Mouse (Mus musculus): ENCODE data around the gene Hmgxb4.

The Hmgxb4 gene

DNA sequence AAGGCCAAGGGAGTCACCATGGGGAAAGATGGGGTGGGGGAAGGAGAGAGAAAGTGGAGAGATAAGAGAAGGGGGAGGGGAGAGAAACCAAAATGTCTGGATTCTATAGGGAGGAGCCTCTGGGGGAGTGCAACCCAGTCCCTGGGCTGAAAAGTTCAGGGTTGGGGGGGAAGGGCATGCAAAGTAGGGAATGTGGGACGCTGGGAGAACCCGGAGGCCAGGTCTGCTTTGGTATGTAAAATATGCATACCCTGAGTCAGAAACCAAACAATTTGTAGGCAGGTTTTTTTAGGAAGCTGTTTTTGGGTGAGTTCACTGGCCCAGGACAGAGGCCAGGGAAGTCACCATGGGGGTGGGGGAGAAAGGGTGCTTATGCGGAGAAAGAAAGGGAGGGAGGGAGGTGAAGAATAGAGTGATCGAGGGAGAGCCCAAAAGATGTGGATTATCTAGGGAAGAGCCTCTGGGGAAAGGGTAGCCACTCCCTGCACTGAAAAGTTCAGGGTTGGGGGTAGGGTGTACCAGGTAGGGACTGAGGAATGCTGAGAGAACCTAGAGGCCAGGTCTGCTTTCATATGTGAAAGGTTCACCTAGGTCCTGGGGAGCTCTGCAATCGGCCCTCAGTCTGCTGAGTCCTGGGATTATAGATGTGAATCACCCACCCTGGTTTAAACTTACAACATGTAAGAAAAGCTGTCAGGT lies 25.3 kb downstream of the Hmgxb4 start:
- no peak for DNase-seq

DNA sequence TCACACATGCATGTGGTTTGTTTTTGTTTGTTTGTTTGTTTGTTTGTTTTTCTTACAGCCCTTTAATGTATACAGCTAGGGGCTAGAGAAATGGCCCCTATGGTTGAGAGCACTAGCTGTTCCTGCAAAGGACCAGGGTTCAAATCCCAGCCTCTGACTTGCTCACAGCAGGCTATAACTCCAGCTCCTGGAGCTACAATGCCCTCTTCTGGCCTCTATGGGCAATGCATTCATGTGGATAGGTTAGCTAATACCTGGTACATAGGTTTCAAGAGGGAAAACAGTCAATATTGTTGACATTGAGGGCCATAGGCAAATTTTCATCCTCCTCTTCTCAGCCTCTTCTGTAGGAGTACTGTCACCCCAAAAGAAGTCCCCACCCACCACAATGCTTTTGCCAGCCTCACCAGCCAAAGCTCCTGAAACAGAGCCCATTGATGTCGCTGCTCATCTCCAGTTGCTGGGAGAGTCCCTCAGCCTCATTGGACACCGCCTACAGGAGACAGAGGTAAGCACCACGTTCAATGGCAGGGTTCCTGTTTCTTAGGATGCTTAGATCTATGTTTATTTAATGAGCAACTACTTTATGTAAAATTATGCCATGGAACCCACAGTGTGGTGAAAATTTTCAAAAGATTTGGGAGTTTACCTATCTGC lies 30.6 kb downstream of the Hmgxb4 start:
- no peak for DNase-seq

DNA sequence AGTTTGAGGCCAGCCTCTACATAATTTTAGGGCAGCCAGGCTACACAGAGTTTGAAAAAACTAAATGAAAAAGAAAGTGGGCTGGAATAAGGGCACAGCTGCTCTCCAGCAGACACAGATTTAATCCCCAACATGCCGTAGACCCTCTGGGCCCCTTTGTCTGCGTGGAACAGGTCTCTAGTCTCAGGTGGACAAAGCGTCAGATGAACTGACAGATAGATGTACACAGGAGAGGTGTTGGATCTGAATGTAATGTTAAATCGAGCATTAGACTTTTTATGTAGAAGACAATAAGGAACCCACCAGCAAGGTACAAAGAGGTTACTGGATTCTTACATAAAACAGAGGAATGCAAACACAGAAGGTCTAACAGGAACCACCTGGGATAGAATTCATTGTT lies 32.7 kb downstream of the Hmgxb4 start:
- no peak for DNase-seq

DNA sequence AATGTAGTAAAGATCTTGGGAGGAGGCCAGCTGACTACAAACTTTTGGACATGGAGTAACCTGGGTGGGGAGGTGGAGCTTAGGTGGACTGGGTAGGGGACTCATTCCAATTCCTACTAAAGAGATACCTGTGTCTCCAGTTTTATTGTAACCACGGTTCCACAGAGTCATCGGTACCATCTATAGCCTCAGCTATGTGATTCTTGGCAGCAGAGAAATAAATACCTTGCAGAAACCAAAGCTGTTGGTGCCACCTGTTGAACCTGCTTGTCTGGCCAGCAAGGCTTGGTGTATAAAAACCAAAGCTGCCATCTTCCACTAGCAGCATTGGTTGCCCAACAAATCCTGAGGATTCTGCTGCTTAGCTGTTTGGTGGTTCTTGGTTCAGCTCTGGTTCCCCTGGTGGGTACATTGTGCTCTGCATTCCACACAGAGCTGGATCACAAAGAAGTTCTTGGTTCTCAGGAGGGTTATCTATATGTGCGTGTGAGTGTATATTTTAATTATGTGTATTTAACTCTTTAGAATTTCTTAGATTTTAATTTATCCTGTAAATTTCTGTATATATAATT lies 37.4 kb downstream of the Hmgxb4 start:
- DNase-seq = no peak

DNA sequence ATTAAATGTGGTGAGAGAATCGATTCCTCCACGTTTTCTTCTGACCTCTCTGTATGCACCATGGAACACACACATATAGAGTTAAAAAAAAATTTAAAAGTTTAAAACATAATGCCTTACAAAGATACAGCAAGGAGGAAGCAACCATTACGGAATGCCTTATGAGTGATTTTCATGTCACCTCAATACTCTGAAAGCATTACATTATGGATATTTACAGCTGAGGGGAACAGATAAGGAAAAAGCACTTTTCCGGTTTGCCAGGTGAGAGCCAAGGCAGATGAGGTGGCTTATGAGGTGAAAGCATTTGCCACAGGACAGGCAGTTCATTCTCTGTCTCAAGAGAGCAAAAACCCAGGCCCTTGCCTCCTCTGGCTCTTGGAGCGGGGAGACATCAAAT lies 39.8 kb downstream of the Hmgxb4 start:
- no peak for DNase-seq

DNA sequence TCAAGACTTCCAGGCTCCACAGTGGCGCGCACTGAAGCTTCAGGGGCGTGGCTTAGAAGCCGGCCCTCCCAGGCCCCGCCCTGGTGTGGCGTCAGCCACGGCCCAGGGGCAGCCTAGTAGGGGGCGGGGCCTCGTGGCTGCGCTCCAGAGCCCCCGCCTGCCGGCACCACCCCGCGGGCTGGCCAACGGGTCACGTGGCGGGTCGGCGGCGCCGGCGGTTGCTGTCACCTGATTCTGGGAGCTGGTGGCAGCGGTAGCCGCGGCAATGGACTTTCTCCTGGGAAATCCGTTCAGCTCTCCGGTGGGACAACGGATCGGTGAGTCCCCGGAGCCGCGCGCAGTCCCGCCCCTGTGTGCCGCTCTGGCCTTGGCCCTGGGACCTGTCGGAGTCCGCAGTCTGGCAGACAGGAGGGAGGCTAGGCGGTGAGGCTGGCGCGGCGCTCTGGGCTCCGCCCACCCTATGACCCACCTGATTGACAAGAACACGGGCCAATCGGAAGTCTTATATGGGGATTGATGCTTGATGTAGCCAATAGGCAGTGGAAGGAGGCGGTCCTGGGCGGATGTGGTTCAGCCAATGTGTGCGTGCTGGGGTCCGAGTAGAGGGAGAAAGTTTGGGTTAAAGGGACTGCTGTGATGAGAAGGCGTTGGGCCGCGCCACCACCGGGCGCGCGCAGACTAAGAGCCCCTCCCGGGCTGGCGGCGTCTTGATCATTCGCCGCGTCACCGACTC lies 40.5 kb downstream of the Hmgxb4 start, which contains the start of gene Tom1:
Gene Tom1 (plus strand): TSS at position 195 of the 733 bp plus-strand sequence.
- peak; percentile 97 for DNase-seq

DNA sequence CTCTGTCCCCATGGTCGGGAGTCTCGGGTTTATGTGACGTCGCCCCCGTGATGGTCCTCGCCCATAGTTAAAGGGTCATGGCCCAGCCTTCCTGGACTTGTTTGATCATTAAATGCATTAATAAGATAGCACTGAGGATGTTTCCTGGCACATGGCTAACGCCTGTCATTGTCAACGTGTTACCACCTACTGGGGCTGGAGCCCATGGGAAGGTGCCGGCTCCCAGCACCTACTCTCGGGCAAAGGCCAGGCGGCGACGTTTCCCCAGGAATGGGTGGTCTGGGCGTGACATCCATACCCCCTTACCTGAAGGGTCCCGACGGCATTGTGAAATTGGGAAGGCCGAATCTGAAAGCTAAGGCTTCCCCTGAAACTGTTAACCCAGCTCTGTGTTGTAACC lies 41.1 kb downstream of the Hmgxb4 start:
- no peak for DNase-seq

DNA sequence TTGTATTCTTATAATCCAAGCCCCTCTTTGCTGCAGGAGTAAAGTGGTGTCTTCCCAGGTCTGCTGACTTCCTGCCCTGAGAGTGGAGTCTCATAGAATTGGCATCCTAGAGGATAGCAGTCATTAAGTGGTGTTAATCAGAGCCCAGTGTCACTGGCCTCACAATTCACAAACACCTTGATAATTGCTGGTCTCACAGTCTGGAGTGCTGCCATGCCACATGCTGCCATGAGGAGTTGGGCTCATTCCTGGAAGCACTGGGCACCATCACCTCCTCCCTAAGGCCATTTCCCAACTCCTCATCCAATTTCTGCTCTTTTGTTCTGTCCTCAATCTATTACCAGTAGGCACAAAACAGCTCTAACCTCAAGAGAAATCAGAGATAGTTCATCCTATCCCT lies 42.5 kb downstream of the Hmgxb4 start:
- DNase-seq = no peak

DNA sequence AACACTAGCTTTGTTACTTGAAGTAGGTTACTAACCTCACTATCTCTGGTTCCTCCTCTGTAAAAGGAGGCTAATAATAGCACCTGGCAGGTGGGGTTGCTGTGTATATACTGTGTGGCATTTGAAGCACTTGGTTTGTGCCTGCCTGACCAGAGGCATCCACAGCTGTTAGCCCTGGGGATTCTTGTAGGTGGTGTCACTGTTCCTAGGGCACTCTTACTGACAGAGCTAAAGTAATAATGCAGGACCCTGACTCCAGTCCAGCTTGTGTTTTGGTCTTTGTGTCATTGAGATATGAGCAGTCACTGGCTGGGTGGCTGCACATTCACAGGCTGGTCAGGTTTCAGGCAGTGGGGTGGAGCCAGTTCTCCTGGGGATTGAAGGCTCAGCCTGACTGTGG lies 45.3 kb downstream of the Hmgxb4 start:
- no peak for DNase-seq

DNA sequence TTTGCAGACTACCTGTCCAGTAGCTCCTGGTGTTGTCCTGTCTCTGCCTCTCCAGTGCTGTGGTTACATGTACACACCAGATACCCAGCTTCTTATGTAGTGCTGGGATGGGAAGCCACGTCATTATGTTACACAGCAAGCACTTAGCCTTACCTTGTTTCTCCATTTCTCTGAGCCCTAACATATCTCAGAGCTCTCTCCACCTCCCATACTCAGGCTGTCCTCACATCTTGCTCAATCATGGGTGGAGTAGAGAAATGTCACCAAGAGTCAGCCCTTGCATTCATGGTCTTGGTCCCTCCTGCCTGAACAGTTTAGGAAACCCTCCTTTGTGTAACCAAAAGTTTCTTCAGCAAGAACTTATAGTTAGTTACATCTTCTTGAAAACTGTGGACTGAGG lies 46.6 kb downstream of the Hmgxb4 start:
- no peak for DNase-seq

DNA sequence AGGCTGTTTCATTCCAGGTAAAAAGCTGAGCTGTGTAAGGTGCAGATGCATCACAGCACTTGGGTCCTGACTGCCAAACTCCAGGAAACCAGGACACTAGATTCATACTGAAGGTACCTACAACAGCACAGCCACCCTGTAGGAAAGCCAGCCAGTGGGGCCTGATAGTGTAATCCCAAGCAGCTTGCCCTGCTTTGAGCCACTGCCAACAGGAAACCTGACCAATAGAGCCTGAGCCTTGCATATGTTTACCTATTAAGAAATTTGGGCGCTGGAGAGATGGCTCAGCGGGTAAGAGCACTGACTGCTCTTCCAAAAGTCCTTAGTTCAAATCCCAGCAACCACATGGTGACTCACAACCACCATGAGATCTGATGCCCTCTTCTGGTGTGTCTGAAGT lies 49.0 kb downstream of the Hmgxb4 start:
- DNase-seq = no peak

DNA sequence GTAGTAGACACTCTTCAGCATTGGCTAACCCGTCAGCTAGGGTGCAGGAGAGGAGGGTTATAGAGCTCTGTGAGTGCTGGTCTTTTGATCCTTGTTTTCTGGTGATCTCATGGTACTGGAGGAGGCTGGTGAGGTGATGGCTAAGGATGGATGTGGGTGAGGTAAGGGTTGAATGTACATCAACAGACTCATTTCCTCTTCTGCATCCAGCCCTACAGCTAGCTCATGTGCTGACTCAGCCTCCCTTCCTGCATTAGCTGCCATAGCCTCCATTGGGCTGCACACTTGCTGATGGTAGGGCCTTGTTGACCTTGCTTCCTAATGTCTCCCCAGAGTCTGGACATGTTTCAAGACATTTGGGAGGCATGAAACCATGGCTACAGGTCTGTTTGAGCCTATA lies 49.8 kb downstream of the Hmgxb4 start:
- no peak for DNase-seq

DNA sequence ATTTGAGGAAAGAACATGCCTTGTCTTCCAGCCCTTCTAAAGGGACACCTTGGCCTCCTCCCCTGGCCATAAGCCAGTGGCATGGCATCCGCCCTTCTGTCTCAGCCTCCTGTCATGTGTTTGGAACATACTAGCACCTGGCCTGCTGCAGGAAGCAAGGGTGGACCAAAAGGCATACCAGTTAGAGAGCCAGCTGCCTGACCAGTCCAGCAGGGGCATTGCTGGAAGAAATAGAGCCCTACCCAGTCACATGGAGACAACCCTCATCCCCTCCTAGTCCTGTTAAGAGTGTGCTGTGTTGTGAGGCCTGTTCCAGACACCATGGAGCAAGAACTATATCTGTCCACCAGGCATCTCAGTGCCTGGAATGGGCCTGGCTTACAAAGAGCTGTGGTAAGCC lies 53.1 kb downstream of the Hmgxb4 start:
- DNase-seq = no peak

DNA sequence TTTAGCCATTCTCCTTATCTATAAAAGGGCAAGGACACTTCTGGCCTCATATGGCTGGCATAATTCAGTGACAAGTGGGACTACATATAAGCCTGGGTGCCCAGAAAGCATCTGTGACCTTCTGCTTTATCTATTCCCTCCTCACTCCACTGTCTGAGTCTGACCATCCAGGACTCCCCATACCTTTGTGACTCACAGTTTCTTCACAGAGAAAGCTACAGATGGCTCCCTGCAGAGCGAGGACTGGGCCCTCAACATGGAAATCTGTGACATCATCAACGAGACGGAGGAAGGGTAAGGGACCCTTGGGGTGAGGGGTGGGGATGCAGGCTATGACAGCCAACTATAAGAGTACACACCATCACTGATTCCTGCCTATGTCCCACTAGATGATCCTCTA lies 54.6 kb downstream of the Hmgxb4 start:
- DNase-seq = no peak

DNA sequence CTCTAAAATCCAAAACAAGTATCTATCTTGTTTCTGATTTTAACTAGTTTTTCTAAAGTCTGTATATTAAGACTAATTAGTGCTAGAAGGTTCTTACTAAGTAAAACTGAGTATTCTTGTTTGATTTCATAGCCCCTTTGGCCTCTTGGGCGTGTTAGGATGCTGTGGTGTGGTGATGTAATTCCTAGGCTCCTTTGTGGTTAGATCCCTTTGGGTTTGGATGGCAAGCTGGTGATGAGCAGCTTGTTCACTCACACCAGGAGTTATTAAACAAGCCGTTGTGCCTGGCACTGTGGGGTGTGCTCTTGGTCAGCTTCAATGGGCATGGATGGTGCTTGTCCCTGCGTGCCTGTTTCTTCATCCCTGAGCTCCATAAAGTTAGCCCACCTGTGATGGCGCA lies 60.2 kb downstream of the Hmgxb4 start:
- DNase-seq = no peak

DNA sequence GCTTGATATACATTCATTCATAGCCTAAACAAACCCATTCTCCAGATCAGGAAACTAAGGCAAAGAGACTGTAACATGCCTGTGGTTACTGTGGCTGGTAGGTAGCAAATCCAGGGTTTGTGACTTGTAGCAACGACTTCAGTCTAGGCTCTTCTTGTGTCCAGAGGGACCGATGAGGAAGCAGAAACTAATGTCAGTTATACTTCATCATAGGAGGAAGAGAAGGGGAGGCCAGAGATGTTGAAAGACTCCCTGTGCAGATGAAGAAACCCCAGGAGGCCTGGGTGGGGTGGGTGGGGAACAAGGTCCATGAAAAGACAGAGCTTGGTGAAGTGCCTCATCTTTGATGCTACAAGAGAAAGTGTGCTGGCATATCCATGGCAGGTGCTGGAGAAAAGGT lies 62.5 kb downstream of the Hmgxb4 start:
- DNase-seq = no peak

DNA sequence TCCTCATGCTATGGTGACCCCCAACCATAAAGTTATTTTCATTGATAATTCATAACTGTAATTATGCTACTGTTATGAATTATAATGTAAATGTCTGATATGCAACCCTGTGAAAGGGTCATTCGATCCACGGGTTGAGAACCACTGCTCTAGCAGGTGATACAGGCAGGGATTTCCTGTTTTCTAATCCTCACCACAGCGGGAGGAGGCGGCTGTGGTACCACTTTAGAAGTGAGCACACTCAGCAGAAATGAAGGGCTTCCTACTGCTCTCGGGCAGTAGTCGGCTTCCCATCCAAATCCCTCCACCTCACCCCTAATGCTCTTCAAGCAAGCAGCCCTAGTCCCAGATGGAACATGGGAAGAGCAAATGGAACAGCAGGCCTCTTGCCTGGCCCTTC lies 66.9 kb downstream of the Hmgxb4 start:
- DNase-seq = no peak

DNA sequence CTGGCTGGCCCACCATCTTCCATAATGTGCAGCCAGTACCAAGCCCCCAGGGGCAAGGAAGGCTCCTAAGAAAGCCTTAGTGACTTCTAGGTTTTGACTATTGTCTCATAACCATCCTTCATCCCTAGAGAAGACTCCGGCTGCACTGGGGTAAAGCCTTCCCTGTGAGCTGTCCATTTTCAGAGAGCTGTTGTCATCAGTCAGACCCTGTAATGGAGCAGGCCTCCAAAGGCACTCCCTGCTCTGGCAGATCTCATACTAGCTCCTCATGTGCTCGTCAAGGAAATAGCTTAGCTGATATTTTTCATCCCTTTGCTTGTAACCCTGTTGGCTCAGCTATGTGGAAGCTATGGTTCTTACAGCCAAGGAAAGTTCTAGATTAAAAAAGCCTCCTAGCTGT lies 67.7 kb downstream of the Hmgxb4 start:
- no peak for DNase-seq

DNA sequence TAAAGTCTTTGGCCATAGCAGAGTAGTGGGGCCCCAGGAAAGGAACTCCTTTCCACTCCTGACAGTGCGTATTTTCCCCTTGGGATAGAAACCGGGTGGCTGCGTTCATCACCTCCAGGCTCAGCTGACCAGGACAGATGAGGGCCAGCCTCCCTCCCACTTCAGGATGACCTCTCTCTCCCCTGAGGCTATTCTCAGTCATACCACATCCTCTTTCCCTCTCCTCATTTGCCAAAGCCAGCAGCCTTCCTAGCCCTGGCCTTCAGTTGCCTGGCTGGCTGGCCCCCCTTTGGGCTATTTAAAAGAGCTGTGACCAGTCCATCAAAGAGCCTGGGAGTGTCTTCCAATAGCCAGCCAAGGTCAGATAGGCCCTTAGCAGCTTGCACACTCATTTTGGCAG lies 70.1 kb downstream of the Hmgxb4 start:
- DNase-seq = peak; percentile 72

DNA sequence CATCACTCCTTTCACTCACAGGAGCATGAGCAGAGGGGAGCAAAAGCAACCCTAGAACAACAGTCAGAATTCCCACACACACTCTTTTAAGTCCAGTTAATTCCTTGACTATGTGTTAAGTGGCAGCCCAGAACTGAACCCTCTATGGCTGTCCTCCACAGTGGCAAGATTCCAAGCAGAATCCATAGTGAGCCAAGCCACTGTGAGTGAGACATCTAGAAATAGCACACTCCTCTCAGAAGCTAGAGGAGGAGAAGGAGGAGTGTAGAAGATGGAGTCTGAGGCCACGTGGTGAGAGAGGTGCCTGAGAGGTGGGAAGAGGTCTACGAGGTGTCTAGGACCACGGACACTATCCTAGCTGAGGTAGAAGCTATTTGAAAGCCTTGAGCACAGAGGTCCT lies 71.6 kb downstream of the Hmgxb4 start:
- DNase-seq = no peak

DNA sequence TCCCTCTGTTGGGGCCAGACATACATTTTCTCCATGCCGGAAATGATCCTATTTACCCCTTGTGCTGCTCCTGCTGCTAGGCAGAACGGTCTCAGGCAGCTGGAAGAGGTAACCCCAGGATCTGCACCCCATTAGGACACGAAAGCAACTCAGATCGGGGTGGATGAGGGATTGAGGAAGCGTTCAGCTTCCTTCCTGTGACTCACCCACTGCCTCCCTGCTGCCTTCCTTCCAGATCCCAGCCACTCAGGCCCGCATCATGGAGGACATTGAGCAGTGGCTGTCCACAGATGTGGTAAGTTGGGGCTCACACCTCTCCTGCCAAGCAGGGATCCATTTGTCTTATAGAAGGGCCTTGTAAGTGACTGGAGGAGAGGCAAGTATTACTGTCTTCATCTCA lies 74.1 kb downstream of the Hmgxb4 start:
- no peak for DNase-seq

DNA sequence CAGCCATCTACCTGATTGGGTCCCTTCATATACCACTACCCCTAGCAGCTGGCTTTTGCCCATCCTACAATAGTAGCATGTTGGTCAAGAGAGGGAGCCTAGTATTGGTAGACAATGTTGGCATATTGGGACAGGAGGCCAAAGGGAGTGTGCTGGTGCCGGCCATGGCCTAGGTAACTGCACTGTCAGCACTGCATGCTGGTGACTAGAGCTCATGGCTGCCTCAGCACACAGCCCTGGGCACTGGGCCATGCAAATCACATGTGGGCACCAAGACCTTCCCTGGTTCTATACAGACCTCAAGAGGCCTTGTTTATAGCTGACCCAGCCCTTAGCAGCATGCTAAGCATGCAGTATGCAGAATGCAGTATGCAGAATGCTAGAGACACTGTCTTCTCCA lies 77.1 kb downstream of the Hmgxb4 start:
- no peak for DNase-seq

DNA sequence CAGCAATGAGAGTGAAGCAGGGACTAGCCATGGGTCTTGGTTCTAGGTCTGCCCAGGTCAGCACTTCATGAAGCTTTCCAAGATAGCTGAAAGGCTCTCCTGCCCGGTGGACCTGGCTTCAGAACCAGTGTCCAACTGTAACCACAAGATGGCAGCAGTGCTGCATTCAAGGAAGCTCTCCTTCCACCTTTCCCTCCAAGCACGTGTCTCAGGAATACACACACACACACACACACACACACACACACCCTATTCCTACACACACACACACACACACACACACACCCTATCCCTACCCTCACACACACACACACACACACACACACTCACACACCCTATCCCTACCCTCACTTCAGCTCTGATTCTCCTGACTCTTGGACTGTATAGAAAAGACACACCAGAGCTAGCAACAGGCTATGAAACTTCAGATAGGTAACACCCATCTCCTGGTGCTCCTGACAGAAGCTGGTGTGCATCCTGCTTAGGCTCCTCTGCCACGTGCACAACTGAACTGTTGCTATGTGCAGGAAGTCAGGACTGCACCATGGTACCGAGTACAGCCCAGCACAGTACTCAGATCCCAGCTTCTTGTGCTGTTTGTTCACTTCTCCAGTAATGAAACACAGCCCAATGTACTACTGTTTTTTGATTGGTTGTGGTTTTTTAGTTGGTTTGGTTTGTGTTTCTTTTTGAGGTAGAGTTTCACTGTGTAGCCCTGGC lies 78.6 kb downstream of the Hmgxb4 start:
- DNase-seq = peak; percentile 67
